Mouse (Mus musculus): ENCODE measurements around the gene Zc3hav1l.

DNA sequence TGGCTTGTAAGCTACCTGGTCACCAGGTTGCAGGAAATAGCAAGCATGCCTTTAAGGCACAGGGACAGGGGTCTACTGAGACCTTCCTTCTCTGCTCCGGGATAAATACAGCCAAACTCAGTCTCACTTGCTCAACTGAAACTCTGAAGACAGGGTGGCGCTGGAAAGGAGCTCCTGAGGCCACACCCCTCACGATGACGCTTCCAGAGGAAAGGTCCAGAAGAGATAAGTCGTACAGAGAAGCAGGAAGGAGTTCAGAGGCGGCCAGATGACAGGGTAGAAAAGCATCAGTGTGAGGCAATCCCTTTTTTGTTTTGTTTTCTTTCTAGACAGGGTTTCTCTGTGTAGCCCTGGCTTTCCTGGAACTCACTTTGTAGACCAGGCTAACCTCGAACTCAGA is 46.7 kb upstream of the Zc3hav1l start:
- TF ChIP-seq POLR2A (IDR thresholded peaks at IDR 0.05; ENCODE audit: borderline replicate concordance, low read depth, low read length) = no peak
- no peak for TF ChIP-seq CTCF (IDR thresholded peaks at IDR 0.05; ENCODE audit: low read depth, low read length)

Data from bone marrow macrophage, adult 2 months (primary cell).